Mouse (Mus musculus): ENCODE measurements around the gene Gm7982. TPM values are rescaled to one million over a fixed set of nuclear protein-coding genes. Genes with fewer than 3 reads are reported as not detected.
"Not testable (repeated sequence)": the region's sequence is repeated elsewhere in the genome, so short reads cannot be mapped to it uniquely, and the experiment has no call there.

Gm7982 gene
- not detected in 2 replicates for polyA plus RNA-seq (2016; fragmentation: Nextera tagmentation; extraction: Ambion mirVana)

- H3K9ac ChIP-seq; H3K27ac ChIP-seq; H3K4me3 ChIP-seq; H3K36me3 ChIP-seq; H3K9me3 ChIP-seq; ATAC-seq (ENCODE audit: low FRiP score, low read depth); H3K4me1 ChIP-seq; H3K4me2 ChIP-seq (replicated peaks); H3K27me3 ChIP-seq (replicated peaks): not testable (repeated sequence)
- WGBS = no CpG with 5 or more reads among the region's 3 CpGs
Measured at GRCm38 (mm10) chr5:95741714-95742113, at the start of gene Gm7982. TSS of gene Gm7982 (plus strand) at chr5:95742014.

DNA sequence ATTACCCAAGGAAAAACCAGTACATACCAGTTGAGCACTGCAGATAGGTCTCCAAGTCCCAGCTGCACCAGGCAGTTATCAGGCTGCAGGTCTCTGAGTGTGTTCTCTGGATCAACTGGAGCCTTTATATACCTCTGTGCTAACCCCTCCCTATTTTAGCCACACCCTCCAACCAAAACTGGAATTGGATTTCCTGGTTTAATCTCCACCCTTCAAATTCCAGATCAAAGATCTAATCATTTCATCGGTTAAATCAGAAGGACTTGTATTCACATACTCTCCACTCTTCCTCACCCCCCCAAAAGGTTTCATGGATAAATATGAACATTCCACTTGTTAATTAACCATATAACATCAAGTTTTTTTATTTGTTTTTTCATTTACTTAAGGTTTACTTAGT lies 5.7 kb upstream of the Gm7982 start, which contains the start of gene Gm7978:
TSS of gene Gm7978 (minus strand) at position 101 of the 400 bp plus-strand sequence.
- H3K4me2 ChIP-seq (replicated peaks); H3K9ac ChIP-seq; H3K27me3 ChIP-seq (replicated peaks); H3K27ac ChIP-seq; H3K4me3 ChIP-seq; H3K9me3 ChIP-seq; H3K36me3 ChIP-seq; H3K4me1 ChIP-seq; ATAC-seq (ENCODE audit: low FRiP score, low read depth): not testable (repeated sequence)
- no CpG with 5 or more reads among the region's 1 CpGs for WGBS

GRCm38 (mm10) chr5:95775690-95776089 lies 33.9 kb downstream of the Gm7982 start, which contains the start of gene E330014E10Rik:
TSS of gene E330014E10Rik (plus strand) at chr5:95775990.
- not testable (repeated sequence) for ATAC-seq (ENCODE audit: low FRiP score, low read depth); H3K4me2 ChIP-seq (replicated peaks); H3K4me3 ChIP-seq; H3K27ac ChIP-seq; H3K9me3 ChIP-seq; H3K4me1 ChIP-seq; H3K27me3 ChIP-seq (replicated peaks); H3K36me3 ChIP-seq; H3K9ac ChIP-seq
- no CpG with 5 or more reads among the region's 2 CpGs for WGBS

Other genes starting within 250 kb of the Gm7982 start
- gene Gm3286, start 231.3 kb upstream of the Gm7982 start, polyA plus RNA-seq (2016; fragmentation: Nextera tagmentation; extraction: Ambion mirVana) = not detected in 2 replicates
- gene Gm7971, start 147.1 kb upstream of the Gm7982 start, polyA plus RNA-seq (2016; fragmentation: Nextera tagmentation; extraction: Ambion mirVana) = not detected in 2 replicates
- gene Gm7978, start 5.8 kb upstream of the Gm7982 start, polyA plus RNA-seq (2016; fragmentation: Nextera tagmentation; extraction: Ambion mirVana) = not detected in 2 replicates
- gene E330014E10Rik, start 34.0 kb downstream of the Gm7982 start, polyA plus RNA-seq (2016; fragmentation: Nextera tagmentation; extraction: Ambion mirVana) = not detected in 2 replicates
- 0.56 and 1.0 TPM in 2 replicates for gene Cxcl13, start 214.9 kb downstream of the Gm7982 start, polyA plus RNA-seq (2016; fragmentation: Nextera tagmentation; extraction: Ambion mirVana)